Mouse (Mus musculus) bone marrow, adult 2 months (tissue): Measurements from ENCODE around the gene Slc17a5.

ENCODE experiments used
- CTCF ChIP-seq: fragments of 200-500 bp; IDR thresholded peaks from 2 replicates; pipeline ENCODE4 v1.5.1; 2011; ENCODE audit warnings: low read length, control low read depth; ENCODE audit not compliant: control insufficient read depth, insufficient read depth
- POLR2A ChIP-seq: fragments of 200-500 bp; IDR thresholded peaks from 2 replicates; pipeline ENCODE4 v1.6.1; 2011; ENCODE audit warnings: low read depth, mild to moderate bottlenecking, control low read depth, low read length, borderline replicate concordance; ENCODE audit not compliant: control insufficient read depth

GRCm38 (mm10) chr9:78521689-78522088, 66.2 kb downstream of the Slc17a5 start:
- TF ChIP-seq CTCF, result peak; percentile 36
- no peak for TF ChIP-seq POLR2A
